In the genomic region with DNA sequence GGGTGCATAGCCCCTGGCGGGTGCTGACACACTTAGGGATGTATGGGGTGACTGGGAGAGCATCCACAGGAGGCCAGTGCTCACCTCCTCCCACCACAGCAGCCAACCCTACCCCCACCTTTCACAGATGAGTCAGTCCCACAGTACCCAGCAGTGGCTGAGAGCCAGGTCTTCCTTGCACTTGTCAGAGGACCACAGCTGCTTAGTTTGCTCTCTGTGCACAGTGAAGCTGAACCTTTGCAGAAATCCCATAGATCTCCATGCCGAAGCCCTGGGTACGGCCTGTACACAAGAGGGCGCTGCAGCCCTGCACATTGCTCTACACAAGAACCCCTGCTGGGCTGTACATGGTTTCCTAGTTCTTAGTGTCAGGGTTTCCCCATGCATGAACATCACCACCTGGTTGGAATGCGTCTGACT, we compare ENCODE assay signal across 8 mouse cellular contexts.
A peak's percentile ranks its signal among the peaks of the same experiment; 100 is the strongest.
DNase-seq lines count a peak whose midpoint lies in the region; ATAC-seq and TF ChIP-seq lines count a peak whose summit lies in the region.

No protein-coding gene starts in this region.

- WGBS in embryonic facial prominence, embryonic 14.5 days: 52% methylated on average over 5 of the region's 5 CpGs
- WGBS in kidney, adult 2 months: 32% methylated on average over 5 of the region's 5 CpGs

- no peak overlapping the region for H3K4me3 ChIP-seq in embryonic facial prominence, embryonic 14.5 days (ENCODE audit: low read depth, low read length)
- H3K4me3 ChIP-seq in kidney, adult 2 months (ENCODE audit: insufficient read depth, low read depth, low read length): no peak overlapping the region

- H3K4me1 ChIP-seq in embryonic facial prominence, embryonic 14.5 days (ENCODE audit: control insufficient read depth, insufficient read depth, low read length): no peaks in the 10 kb centered on the region
- no peaks in the 10 kb centered on the region for H3K4me1 ChIP-seq in kidney, adult 2 months (ENCODE audit: control insufficient read depth, insufficient read depth, low read length)

- no peaks in the 10 kb centered on the region for H3K36me3 ChIP-seq in embryonic facial prominence, embryonic 14.5 days (ENCODE audit: control insufficient read depth, insufficient read depth, low read length)
- H3K36me3 ChIP-seq in kidney, adult 2 months (ENCODE audit: control insufficient read depth, insufficient read depth, low read length): no peaks in the 10 kb centered on the region

- no peak overlapping the region for H3K4me2 ChIP-seq in embryonic facial prominence, embryonic 14.5 days (ENCODE audit: low read depth, low read length)

- no peak for ATAC-seq in embryonic facial prominence, embryonic 14.5 days (ENCODE audit: low read depth)
- no peak for ATAC-seq in activated CD4-positive, CD25-positive, alpha-beta regulatory T cell, adult 4 months

- TF ChIP-seq POLR2A in kidney, adult 2 months (IDR thresholded peaks at IDR 0.05; ENCODE audit: low read depth, low read length): no peak

- intact Hi-C loops in left cerebral cortex, postnatal 4 days (cut with DNase I): no loop called here

- H3K9me3 ChIP-seq in embryonic facial prominence, embryonic 14.5 days (ENCODE audit: control insufficient read depth, low read length): no peaks in the 10 kb centered on the region

- DNase-seq in kidney, adult 18-20 months: peak; percentile 17
- no peak for DNase-seq in kidney, adult 11 months
- peak; percentile 57 for DNase-seq in adrenal gland, postnatal 25 days
- DNase-seq in embryonic facial prominence, embryonic 14.5 days (ENCODE audit: low spot score): peak; percentile 12
- DNase-seq in kidney, adult 2 months: peak; percentile 3
- peak; percentile 39 for DNase-seq in left cerebral cortex, postnatal 4 days
- peak; percentile 16 for DNase-seq in retina, adult 2 months (ENCODE audit: low read depth, low spot score)

- H3K27me3 ChIP-seq in embryonic facial prominence, embryonic 14.5 days (replicated peaks; ENCODE audit: control insufficient read depth, insufficient read depth, low read length): no peaks in the 10 kb centered on the region
- H3K27me3 ChIP-seq in kidney, adult 2 months (replicated peaks; ENCODE audit: control insufficient read depth, insufficient read depth, low read length): no peaks in the 10 kb centered on the region

- TF ChIP-seq CTCF in kidney, adult 2 months (conservative IDR thresholded peaks at IDR 0.05; ENCODE audit: insufficient read depth, insufficient read length, low read depth, low read length): peak; percentile 55

- H3K9ac ChIP-seq in embryonic facial prominence, embryonic 14.5 days (ENCODE audit: low read depth, low read length): no peak overlapping the region

- no peak overlapping the region for H3K27ac ChIP-seq in embryonic facial prominence, embryonic 14.5 days (replicated peaks; ENCODE audit: low read depth, low read length)
- H3K27ac ChIP-seq in kidney, adult 2 months (ENCODE audit: insufficient read depth, low read depth, low read length): no peak overlapping the region
